Mouse (Mus musculus) thymus, adult 2 months (tissue): ENCODE results near the gene Rad51b.

Experiments used
- CTCF ChIP-seq: fragments of 200-500 bp; IDR thresholded peaks from 2 replicates; pipeline ENCODE4 v1.5.1; 2012; ENCODE audit warnings: mild to moderate bottlenecking, control low read depth, low read length, moderate library complexity, borderline replicate concordance; ENCODE audit not compliant: control insufficient read depth, poor library complexity, insufficient read depth; ENCODE audit errors: extremely low read depth
- POLR2A ChIP-seq: fragments of 200-500 bp; IDR thresholded peaks from 2 replicates; pipeline ENCODE4 v1.6.1; 2012; ENCODE audit warnings: mild to moderate bottlenecking, low read length, control low read depth, moderate library complexity; ENCODE audit not compliant: control insufficient read depth, poor library complexity, insufficient read depth; ENCODE audit errors: extremely low read depth

GRCm38 (mm10) chr12:79683759-79684158 lies 386.7 kb downstream of the Rad51b start:
- TF ChIP-seq CTCF, result no peak
- TF ChIP-seq POLR2A, result no peak
